Mouse (Mus musculus): ENCODE results near the gene Cbx1.

Gene Cbx1

DNA sequence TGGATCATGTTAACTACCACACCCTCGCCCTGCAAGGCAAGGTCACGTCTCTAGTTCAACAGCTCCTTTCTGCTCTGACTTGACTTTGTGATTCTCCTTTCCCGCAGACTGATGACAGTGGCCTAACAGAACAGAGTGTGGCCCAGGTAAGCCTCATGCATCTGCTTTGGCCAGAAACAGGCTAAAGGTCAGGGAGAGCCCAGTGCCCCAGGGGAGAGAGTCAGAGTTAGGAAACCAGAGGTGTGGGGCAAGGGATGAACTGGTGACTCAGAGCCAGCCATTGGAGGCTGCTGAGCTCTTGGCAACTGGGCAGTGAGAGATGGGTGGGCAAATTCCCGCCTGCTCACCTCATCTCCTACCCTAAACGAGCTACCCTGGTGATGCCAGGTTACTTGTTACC is 68.5 kb downstream of the Cbx1 start:
- in situ Hi-C loops (cut with MboI; ENCODE audit: low pct_unique_long_range_greater_than_20kb in 1 of 2, low sequenced_read_pairs in 2 of 2, unreplicated experiment in 1 of 2) = loop anchor here (10.0 to 25.0 kb wide), 3 partner anchors 103 to 545 kb away; partner anchors contain the start of genes Hoxb3 (in 2 of the 2), Hoxb4 (in 2 of the 2) and Hoxb5 (in 2 of the 2)

Data from mouse embryonic stem cell (cell line).